Mouse (Mus musculus): Measurements from ENCODE around the gene Mgarp.
"Not testable (repeated sequence)": the region's sequence is repeated elsewhere in the genome, so short reads cannot be mapped to it uniquely, and the experiment has no call there.

Mgarp gene

DNA sequence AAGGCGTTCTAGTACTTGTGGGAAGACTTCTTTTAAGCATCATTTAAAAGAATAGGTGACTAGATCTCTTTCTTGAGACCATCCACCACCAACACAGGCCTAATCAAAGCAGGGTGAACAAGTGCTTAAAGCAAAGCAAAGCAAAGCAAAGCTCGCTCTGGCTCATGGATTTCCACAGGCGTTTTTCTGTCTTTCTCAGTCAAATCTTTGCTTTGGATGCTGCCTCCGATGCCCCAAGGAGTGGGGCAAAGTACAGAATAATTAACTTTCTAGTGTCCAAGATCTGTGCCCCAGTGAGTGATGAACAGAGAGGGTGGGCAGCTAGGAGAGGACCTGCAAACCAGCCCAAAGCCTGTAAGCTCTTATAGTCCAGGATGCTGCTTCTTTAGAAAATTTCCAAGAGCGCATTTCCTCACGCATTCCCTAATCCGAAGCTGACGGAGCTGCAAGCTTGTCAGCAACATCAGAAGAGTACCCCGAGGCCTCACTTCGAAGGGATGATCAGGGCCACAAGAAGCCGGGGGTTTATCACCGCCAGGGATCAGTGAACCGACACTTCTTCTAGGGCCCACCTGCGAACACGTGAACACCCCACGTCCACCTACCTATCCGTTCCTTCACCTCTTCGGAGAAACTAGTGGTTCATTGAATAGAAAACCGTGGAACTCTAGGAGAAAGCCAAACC is 935 bp downstream of the Mgarp start:
- no peak for DNase-seq

DNA sequence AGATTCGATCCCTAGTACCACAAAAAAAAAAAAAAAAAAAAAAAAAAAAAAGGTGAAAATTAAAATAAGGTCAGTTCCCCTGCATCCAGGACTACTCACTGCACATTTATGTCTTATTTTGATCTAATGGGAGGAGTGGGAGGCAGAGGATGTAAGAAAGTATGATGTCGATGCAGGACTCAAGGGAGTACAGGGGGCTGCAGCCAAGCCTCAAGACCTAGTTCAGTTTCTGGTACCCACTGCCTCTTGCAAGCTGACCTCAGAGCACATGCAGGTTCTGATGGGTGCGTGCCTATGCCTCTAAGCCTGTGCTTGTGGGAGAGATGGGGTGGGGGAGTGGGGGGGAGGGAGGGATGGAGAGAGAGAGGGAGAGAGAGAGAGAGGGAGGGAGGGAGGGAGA is 1.7 kb downstream of the Mgarp start:
- DNase-seq: no peak

DNA sequence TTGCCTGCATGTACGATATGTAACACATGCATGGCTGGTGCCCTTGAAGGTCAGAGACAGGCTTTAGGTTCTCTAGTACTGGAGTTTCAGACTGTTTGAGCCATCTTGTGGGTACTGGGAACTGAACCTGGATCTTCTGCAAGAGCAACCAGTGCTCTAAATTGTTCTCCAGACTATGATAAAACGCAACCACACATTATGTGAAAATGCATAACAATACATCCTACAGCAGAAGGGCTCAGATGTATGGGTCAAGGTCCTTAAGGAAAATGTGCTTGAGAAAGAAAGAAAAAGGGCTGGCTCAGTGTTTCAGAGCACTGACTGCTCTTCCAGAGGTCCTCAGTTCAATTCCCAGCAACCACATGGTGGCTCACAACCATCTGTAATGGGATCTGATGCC is 2.9 kb downstream of the Mgarp start:
- DNase-seq: no peak

DNA sequence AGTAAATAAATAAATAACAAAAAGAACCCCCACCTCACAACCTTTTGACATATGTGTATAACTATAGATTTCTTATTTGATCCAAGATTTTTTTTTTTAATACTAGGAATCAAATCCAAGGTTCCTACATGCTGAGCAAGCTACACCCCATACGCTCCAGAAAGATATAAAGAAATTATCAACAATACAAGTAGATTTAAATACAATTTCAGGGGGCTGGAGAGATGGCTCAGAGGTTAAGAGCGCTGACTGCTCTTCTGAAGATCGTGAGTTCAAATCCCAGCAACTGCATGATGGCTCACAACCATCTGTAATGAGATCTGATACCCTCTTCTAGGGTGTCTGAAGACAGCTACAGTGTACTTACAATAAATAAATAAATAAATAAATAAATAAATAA is 3.5 kb downstream of the Mgarp start:
- DNase-seq: not testable (repeated sequence)

DNA sequence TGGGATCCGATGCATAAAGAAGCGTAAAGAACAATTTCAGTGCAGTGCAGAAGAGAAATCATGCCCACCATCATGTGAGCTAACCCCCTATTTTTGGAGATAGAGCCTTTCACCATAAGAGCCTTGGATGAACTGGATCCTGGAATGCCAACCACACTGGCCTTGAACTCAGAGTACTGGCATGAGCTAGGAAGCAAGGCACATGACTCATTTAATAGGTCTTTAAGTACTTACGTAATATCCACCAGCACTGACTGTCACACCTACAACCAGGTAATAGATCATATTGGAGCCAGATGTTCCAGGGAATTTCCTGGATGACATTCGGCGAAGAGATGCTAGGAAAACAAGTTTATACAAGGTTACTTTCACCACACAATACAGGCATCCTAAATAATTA is 4.9 kb downstream of the Mgarp start:
- DNase-seq: no peak

DNA sequence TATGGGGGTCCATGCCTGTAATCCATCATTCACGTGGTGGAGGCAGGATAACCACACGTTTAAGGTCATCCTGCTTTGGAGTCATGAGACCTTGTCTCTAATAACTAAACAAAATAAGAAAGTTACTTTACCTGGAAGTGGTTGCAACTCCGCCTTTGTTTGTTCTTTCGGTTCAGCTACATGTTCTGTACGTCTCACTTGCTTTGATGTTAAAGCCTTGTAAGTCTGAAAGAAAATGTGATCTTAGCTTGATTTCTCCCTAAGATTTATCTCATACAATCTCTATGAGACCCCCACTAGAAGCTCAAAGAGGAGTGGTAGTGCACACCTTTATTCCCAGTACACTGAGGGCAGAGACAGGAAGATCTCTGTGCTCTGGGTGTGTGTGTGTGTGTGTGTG is 5.4 kb downstream of the Mgarp start:
- DNase-seq: no peak

DNA sequence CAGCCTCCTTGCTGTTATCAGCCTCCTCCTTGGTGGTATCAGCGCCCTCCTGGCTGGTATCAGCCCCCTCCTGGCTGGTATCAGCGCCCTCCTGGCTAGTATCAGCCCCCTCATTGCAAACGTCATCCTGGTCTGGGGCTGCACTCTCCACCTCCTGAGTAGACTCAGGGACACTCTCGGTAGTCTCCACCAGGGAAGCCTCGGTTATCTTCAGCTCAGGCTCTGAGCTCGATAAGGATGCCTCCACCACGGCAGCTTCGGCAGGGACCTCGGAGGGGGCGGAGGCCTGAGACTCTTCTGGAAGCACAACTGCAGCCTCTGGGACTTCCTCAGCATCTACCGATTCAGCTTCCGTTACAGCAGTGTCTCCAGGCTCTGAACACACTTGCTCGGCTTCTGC is 7.6 kb downstream of the Mgarp start:
- DNase-seq: no peak

DNA sequence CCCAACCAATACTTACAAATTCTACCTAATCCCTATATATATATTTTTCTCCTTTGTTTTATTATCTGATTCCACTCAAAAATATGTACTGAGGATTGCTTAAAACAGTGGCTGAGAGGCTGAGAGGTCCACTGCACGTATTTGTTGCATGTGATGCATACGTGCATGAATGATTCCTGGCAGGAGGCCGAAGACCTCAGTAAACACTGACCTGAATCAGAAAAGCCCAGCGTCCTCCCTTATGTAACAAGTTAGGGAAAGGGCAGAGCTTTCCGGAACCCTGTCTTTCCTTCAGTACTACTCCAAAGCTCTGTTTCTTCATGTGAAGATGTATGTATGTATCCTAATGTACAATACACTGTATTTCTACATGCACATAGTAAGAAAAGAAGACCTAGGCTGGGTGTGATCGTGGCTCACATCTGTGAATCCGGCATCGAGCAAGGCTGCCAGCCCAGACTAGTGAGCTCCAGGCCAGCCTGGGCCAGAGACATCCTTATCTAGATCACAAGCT is 8.6 kb downstream of the Mgarp start:
- DNase-seq: no peak

DNA sequence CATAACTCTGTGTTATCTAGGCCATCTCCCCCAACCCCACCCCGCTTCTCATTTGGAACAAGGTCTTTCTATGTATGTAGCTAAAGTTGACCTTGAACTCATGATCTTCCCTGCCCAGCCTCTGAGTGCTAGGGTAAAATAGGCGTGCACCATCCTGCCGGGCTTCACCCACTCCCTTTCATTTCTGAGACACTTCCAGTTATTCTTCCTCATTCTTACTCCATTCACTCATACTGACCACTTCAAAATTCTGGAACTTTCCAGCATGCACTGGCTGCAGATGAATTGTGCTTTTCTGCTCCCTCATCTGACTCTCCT is 9.4 kb downstream of the Mgarp start:
- DNase-seq: no peak

DNA sequence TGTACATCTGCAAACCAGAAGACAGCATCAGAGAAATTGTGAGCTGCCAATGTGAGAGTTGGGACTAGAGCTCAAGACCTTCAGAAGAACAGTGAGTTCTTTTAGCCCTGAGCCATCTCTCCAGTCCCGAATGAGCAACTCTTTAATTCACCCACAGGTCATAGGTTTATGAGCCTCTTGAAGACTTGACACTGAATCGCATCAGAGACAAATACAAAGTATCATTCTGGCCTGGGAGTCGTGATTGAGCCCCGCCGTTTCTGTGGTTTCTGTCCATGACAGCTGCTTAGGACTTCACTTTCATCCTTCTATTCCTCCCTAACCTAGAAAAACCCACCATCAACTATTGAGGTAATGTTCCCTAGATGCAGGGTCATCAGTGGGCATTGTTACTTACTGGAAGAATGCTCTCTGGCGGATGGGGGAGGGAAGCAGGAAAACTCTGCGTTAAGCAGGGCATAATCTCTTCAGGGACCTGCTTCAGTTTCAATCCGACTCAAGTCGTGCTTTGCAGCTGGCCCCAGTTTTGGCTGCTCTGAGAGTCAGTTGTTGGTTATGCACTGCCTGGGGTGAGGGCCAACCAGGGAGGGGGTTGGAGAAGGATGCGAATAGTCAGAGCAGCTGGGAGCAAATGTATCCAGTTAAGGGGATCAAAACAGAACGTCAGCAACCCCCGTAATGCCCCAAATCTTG is 10.0 kb downstream of the Mgarp start:
- no peak for DNase-seq

DNA sequence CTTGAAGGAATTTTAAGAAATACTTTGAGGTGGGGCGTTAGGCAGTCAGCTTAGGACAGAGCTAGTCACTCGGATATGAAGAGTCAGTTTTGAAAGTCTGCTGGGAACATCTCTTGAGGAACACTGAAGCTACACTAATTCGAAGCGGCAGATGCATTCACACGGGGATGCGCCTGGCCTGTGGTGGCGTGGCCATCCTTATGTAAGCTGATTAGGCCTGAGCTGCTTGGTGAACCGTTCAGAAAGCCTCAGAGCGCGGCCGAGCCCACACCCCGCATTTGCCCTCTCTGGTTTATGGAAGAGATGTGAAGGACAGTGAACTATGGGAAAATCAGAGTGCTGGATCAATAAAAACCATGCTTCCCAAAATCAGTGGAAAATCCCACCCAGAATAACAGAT is 13.1 kb downstream of the Mgarp start:
- DNase-seq: no peak

DNA sequence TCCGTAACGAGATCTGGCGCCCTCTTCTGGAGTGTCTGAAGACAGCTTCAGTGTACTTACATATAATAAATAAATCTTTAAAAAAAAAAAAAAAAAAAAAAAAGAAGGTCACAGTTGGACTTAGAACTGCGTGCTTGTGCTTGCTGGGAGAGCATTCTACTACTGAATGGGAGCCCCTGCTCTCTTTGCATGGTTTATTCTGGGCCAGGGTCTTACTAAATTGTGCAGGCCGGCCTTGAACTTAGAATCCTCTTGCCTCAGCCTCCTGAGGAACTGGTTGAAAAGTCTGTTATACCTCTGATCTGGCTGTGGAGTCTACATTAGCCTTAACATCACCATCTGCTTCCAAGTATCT is 15.9 kb downstream of the Mgarp start:
- no peak for DNase-seq

DNA sequence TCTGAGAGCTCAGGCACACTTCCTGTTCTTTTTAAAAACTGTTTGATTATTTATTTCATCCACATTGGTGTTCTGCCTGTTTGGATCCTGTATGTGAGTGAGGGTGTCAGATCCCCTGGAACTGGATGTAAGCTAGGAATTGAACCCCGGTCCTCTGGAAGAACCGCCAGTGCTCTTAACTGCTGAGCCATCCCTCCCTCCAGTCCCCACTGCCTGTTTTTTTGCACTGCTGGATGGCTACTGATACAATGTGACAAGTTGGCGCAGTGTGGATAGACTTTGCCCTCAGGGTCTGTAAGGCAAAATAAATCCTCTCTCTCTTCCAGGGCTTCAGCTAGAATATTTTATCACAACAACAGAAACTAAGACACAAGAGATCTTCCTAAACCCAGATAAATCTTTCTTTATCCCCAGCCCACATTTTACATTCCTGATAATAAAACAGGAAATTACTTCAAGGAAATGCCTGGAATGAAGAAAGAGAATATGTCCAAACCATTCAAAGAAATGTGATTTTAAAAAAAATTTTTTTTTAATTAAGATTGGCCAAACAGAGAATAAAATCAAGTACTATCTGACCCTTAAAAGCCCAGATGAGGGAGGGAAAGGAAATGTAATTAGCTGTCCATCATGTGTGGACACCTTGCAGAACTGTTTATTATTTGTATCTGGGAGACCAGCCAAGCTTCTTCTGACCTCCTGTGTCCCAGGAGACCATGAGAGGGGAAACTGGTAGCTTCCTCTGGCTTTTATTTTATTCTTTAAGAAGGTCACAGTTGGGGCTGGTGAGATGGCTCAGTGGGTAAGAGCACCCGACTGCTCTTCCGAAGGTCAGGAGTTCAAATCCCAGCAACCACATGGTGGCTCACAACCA is 16.5 kb downstream of the Mgarp start:
- DNase-seq: no peak

DNA sequence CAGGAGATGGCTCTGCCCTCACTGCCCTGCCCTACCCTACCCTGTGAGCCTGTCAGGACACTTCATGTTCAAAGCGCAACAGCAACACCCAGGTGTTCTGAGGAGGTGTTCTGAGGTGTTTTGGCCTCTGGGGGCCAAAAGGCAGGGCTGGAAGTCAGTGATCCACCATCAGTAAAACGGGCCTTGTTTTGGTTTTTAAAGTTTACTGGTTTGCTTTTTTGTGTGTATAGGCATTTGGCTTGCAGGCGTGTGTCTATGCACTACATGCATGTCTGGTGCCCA is 17.9 kb downstream of the Mgarp start:
- DNase-seq: no peak

DNA sequence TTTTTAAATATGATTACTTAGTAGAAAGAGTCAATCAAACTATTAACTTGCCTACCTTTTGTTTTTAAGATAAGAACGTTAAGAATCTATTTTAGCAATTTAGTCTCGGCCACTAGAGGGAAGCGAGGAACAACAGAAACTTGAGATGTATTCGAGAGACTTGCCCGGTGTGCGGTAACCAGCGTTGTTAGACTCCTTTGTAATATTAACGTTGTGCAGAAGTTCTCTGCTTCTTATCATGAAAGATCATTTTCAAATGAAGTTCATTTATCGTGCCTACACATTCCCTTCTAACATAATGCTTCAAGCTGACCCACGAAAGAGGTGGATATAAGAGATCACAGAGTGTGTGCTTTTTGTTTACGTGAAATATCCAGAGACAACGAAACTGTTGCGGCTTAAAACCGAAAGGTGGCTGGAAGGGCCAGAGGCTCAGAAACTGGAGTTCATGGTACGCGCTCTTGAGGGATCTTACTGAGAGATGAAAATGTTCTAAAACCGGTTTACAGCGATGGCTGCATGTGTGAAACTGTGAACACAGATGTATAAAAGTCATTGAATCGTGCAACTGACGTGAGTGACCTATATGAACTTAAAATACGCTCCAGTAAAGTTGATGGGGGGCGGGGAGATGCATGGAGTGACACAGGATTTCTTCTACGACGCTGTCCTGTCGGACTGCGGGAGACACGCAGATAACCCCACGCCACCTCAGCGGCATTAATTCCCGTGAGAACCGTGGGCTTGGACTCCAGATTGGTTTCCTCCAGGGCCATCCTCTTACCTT is 18.5 kb downstream of the Mgarp start:
- DNase-seq: peak; percentile 33

DNA sequence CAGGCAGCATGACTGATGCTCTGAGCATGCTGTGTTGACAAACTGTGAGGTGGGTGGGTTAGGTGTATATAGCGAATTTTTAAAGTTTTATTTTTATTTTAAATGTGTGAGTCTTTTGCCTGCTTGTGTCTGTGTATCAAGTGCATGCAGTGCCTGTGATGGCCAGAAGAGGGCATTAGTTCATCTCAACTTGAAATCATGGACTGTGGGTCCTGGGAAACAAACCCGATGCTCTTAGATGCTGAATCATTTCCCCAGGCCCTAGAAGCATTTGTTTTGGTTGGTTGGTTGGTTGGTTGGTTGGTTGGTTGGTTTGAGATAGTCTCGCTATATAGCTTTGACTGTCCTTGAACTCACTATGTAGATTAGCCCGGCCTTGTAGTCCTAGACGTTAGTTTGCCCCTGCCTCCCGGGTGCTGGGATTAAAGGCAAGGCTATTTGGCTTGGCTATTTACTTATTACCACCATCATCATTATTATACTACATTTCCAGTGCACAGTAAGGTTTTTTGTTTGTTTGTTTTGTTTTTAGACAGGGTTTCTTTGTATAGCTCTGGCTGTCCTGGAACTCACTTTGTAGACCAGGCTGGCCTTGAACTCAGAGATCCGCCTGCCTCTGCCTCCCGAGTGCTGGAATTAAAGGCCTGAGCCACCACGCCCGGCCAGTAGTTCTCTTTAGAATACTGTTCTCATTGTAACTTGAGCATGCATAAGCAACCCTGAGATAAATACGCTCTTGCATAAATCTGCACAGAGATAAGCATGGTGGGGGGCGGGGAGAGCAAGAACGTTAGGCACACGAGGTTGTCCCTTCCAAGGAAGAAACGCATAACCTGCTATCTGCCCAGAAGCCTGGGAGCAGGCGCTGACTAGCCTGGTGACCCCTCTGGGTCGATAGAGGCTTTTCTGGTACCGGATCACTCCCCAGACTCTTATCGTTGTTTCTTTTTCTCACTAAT is 21.0 kb downstream of the Mgarp start:
- peak; percentile 66 for DNase-seq

DNA sequence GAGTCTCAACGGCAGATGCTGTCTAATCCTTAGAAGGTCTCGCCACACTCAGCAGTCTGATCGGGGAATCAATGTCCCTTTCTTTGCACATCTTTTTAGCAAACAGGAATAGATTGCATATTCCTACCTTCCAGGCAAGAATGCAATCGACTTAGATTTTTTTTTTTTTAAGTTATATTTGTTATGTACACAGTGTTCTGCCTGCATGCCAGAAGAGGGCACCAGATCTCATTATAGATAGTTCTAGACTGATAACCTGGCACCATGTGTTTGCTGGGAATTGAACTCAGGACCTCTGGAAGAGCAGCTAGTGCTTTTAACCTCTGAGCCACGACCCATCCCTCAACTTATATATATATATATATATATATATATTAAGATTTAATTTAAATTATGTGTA is 23.0 kb downstream of the Mgarp start:
- no peak for DNase-seq

DNA sequence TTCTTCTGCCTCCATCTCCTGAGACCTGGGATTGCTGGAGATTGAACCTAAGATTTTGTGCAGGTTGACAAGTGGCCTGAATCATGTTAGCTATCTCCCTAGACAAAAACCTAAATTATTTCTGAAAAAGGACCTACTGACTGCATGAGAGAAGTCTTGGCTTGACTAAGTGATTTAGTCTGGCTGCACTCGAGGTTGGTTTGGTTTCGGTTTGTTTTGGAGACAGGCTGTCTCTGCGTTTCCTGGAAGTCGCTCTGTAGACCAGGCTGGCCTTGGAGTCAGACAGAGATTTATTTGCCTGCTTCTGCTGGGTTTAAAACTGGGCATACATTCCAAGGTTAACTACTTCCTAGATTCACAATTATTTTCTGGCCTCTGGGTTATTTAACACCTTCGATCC is 23.7 kb downstream of the Mgarp start:
- DNase-seq: no peak

DNA sequence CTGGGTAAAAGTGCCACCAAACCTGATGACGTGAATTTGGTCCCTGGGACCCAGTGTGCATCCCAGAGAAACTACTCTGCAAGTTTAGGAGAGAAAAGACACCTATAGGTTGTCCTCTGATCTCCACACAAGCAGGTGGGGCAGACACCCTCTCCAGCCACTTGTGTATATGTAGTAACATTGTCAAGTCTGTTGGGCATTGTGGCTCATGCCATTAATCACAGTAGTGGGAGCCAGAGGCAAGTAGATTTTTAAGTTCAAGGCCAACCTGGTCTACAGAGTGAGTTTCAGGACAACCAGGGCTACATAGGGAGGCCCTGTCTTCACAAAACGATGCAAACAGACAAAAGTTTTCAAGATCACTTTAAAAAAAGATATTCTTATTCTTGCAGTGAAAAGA is 24.7 kb downstream of the Mgarp start:
- DNase-seq: no peak

DNA sequence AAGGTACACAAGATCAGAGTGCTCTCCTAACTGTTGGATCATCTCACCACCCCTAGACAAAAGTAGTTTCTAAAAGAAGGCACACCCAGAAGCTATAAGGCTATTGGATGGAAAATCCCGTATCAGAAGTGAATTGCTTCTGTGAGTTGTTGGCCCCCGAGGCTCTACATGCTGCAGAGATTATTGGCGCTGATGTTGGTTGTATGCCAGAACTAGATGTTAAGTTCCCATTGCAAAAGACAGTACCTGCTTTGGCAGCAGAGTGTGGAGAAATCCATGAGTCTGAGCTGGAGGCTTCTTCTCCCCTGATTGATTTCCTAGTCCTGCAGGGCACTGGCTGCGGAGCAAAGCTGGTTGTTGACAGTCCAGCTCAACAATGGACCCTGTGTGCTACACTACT is 28.5 kb downstream of the Mgarp start:
- no peak for DNase-seq

DNA sequence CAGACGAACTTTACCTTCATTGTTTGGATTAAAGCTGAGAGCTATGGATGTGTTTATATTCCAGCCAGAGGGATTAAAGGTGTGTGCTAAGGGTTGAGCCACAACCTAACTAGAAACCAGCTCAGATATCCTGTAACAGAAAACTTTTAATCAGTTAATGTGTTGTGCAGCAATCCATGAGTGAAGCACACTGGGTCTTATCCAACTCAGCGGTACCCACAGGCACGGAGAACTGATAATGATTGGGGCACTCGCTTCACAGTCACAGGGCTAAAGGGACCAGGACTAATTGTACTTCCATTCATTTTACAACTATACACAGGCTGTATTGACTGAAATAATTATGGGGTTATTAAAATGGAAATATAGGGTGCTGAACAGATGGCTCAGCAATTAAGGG is 29.6 kb downstream of the Mgarp start:
- DNase-seq: no peak

DNA sequence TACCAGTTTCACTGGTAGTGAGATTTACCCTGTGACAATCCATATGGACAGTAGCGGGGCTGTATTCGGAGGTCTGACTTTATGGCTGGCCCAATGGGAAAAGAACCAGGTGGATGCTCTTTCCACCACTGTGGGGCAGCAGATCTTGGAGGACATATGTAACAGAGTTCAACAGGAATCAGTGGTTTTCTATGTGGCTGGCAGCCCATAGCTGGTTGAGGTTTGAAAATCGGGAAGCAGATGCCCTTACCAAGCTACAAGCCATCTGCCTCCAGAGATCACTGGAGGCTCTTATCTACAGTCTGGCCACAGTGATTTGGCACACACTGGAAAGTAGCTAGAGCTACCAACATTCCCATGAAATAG is 31.0 kb downstream of the Mgarp start:
- no peak for DNase-seq

Data from thymus, postnatal 25 days (tissue).